Mouse (Mus musculus) cerebellum, adult 2 months (tissue): Measurements from ENCODE around the gene Amn1.

Experiments used
- CTCF ChIP-seq: fragments of 200-500 bp; IDR thresholded peaks from 2 replicates; pipeline ENCODE4 v1.5.1; 2011; ENCODE audit warnings: low read depth, mild to moderate bottlenecking, control low read depth, low read length, moderate library complexity, borderline replicate concordance; ENCODE audit not compliant: insufficient read depth
- POLR2A ChIP-seq: fragments of 200-500 bp; IDR thresholded peaks from 2 replicates; pipeline ENCODE4 v1.6.1; 2011; ENCODE audit warnings: low read length, control low read depth, borderline replicate concordance; ENCODE audit not compliant: insufficient read depth

DNA sequence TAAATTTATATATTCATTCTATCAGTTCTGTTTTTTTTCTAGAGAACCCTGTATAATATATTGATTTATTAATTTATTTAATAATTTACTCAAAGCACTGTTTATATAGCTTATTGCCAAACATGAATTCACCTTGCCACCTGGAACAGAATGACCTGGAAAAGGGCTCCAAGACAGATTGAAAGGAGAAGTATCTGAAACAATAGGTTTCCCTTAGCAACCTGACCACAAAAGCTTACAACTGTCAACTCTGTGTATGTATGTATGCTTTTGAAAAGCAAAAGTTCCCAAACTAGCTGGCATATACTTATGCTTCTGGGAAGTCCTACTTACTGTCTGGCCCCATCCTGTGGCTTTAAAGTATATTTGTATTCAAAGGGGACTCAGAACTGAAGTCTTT, 32.8 kb upstream of the Amn1 start:
- TF ChIP-seq CTCF (no peak), POLR2A (no peak)
